Mouse (Mus musculus) liver, adult 2 months (tissue): ENCODE results near the gene Vmn1r2.
"Not testable (repeated sequence)": the region's sequence is repeated elsewhere in the genome, so short reads cannot be mapped to it uniquely, and the experiment has no call there.

Experiments used
- CTCF ChIP-seq: fragments of 200-500 bp; IDR thresholded peaks from 2 replicates; pipeline ENCODE4 v1.5.1; 2011; ENCODE audit warnings: low read depth, low read length, control low read depth
- POLR2A ChIP-seq: fragments of 200-500 bp; IDR thresholded peaks from 2 replicates; pipeline ENCODE4 v1.6.1; 2011; ENCODE audit warnings: low read length, control low read depth; ENCODE audit not compliant: insufficient read depth; ENCODE audit errors: extremely low read depth

DNA sequence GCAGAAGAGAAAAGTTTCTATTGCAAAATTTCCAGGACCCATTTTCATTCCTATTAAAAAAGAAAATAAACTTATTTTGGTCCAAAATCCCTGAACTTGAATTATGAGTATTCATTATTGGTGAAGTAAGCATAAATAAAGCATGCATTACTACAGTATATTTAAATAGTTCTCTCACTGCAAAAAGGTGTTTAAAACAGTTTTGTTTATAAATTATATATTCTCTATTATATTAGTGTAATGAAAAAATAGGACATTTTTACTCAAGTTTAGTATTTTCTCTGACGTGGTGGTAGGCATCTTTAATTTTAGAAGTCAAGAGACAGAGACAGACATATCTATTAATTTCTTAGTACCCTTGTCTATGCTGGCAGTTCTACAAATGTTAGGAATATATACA is 18.1 kb downstream of the Vmn1r2 start, which contains the start of gene Vmn1r3:
- not testable (repeated sequence) for TF ChIP-seq POLR2A, CTCF
